ENCODE assay signal across 8 mouse cellular contexts in the genomic region with DNA sequence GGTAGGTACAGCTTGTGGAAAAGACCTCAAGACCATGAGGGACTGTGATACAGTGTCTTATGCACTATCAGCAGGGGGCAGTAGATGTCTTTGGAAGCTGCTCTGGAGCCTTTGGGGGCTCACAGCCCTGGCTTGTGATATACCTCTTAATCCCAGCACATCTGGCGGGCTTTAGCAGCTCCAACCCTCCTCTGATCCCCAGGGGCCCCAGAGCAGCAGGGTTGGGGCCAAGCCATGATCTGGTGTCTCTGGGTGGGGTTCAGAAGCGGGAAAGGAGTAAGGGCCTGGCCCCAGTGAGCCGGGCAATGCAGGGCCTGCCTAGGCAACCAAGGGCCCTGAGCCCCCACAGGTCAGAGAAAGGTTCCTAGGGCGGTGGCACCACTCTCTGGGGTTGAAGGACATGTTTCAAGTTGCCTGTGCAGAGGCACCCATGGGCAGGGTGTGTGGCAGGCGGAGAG. TPM values are rescaled to one million over a fixed set of nuclear protein-coding genes. Genes with fewer than 3 reads are reported as not detected.
DNase-seq lines count a peak whose midpoint lies in the region; ATAC-seq and TF ChIP-seq lines count a peak whose summit lies in the region.

No protein-coding gene starts in this region.

- ATAC-seq in kidney, embryonic 16.5 days (ENCODE audit: low FRiP score, low TSS enrichment): peak; percentile 84
- ATAC-seq in heart, postnatal 0 days (ENCODE audit: insufficient read depth, low read depth): peak; percentile 80
- ATAC-seq in neural tube, embryonic 14.5 days (ENCODE audit: low read depth): peak; percentile 61; the same call in 1 of the 2 replicates
- ATAC-seq in megakaryocyte, adult 5-6 weeks (ENCODE audit: poor library complexity, severe bottlenecking): no peak

- H3K4me3 ChIP-seq in kidney, embryonic 16.5 days (ENCODE audit: low read length): no peak overlapping the region
- H3K4me3 ChIP-seq in ES-E14 (ENCODE audit: insufficient read depth in 1 of 2, low read depth in 1 of 2, low read length in 2 of 2, poor library complexity in 1 of 2, severe bottlenecking in 1 of 2): no peak overlapping the region
- H3K4me3 ChIP-seq in forebrain, embryonic 10.5 days: no peak overlapping the region
- H3K4me3 ChIP-seq in heart, postnatal 0 days (ENCODE audit: low read depth, low read length): no peak overlapping the region
- no peak overlapping the region for H3K4me3 ChIP-seq in neural tube, embryonic 14.5 days (ENCODE audit: low read depth, low read length)

- H3K4me1 ChIP-seq in kidney, embryonic 16.5 days (ENCODE audit: insufficient read depth, low read length): peaks cover 19% of the 10 kb centered on the region
- peaks cover 0 to 5% of the 10 kb centered on the region in 2 experiments; a peak in 2 of 4 replicates for H3K4me1 ChIP-seq in ES-E14 (ENCODE audit: control insufficient read depth in 2 of 2, insufficient read depth in 2 of 2, low read length in 2 of 2, poor library complexity in 1 of 2)
- H3K4me1 ChIP-seq in forebrain, embryonic 10.5 days: peaks cover 22% of the 10 kb centered on the region
- H3K4me1 ChIP-seq in heart, postnatal 0 days (ENCODE audit: control insufficient read depth, insufficient read depth): peaks cover 12% of the 10 kb centered on the region
- no peaks in the 10 kb centered on the region for H3K4me1 ChIP-seq in neural tube, embryonic 14.5 days (ENCODE audit: control insufficient read depth, insufficient read depth, low read length)

- in situ Hi-C loops in ES-E14 (cut with MboI; ENCODE audit: low sequenced_read_pairs in 2 of 2, unreplicated experiment in 2 of 2): no loop called here

- H3K9ac ChIP-seq in kidney, embryonic 16.5 days (replicated peaks; ENCODE audit: low read length): peak overlapping the region; percentile 47
- H3K9ac ChIP-seq in ES-E14 (ENCODE audit: insufficient read depth, low read depth, low read length, poor library complexity, severe bottlenecking): no peak overlapping the region
- no peak overlapping the region for H3K9ac ChIP-seq in heart, postnatal 0 days (replicated peaks; ENCODE audit: low read depth, low read length)
- no peak overlapping the region for H3K9ac ChIP-seq in neural tube, embryonic 14.5 days (replicated peaks; ENCODE audit: low read depth, low read length)

- TF ChIP-seq EP300 in heart, postnatal 0 days (IDR thresholded peaks at IDR 0.05; ENCODE audit: low read depth): no peak

- H3K27ac ChIP-seq in kidney, embryonic 16.5 days (ENCODE audit: low read length): 0 out of 2 replicates have a peak overlapping the region, but pooled peaks have one; percentile 25
- no peak overlapping the region for H3K27ac ChIP-seq in ES-E14 (ENCODE audit: insufficient read depth, low read depth, low read length, poor library complexity, severe bottlenecking)
- peak overlapping the region; percentile 83 for H3K27ac ChIP-seq in forebrain, embryonic 10.5 days
- peak overlapping the region; percentile 1; the same call in 1 of the 2 replicates for H3K27ac ChIP-seq in heart, postnatal 0 days (ENCODE audit: low read depth)
- H3K27ac ChIP-seq in neural tube, embryonic 14.5 days (ENCODE audit: low read depth, low read length): no peak overlapping the region

- no peaks in the 10 kb centered on the region for H3K27me3 ChIP-seq in kidney, embryonic 16.5 days (ENCODE audit: insufficient read depth, low read length)
- H3K27me3 ChIP-seq in forebrain, embryonic 10.5 days (ENCODE audit: poor library complexity, severe bottlenecking): peaks cover 12% of the 10 kb centered on the region
- no peaks in the 10 kb centered on the region for H3K27me3 ChIP-seq in heart, postnatal 0 days (ENCODE audit: control insufficient read depth, insufficient read depth, low read length)
- H3K27me3 ChIP-seq in neural tube, embryonic 14.5 days (ENCODE audit: control insufficient read depth, insufficient read depth, low read length): no peaks in the 10 kb centered on the region

- TF ChIP-seq CTCF in heart, postnatal 0 days (IDR thresholded peaks at IDR 0.05; ENCODE audit: low read depth): peak; percentile 90

- H3K36me3 ChIP-seq in kidney, embryonic 16.5 days (ENCODE audit: insufficient read depth, low read length): no peaks in the 10 kb centered on the region
- no peaks in the 10 kb centered on the region for H3K36me3 ChIP-seq in ES-E14 (ENCODE audit: control insufficient read depth, insufficient read depth, low read length, poor library complexity, severe bottlenecking)
- no peaks in the 10 kb centered on the region for H3K36me3 ChIP-seq in forebrain, embryonic 10.5 days (replicated peaks)
- no peaks in the 10 kb centered on the region for H3K36me3 ChIP-seq in heart, postnatal 0 days (replicated peaks; ENCODE audit: control insufficient read depth, insufficient read depth, low read length)
- no peaks in the 10 kb centered on the region for H3K36me3 ChIP-seq in neural tube, embryonic 14.5 days (ENCODE audit: control insufficient read depth, insufficient read depth, low read length)

- whole genome bisulfite sequencing in kidney, embryonic 16.5 days: 47% methylated on average over 5 of the region's 5 CpGs
- 54% methylated on average over 5 of the region's 5 CpGs for WGBS in forebrain, embryonic 10.5 days
- WGBS in heart, postnatal 0 days: 45% methylated on average over 5 of the region's 5 CpGs
- 67% methylated on average over 5 of the region's 5 CpGs for WGBS in neural tube, embryonic 14.5 days

- no peaks in the 10 kb centered on the region for H3K9me3 ChIP-seq in kidney, embryonic 16.5 days (ENCODE audit: low read length)
- H3K9me3 ChIP-seq in ES-E14 (ENCODE audit: control insufficient read depth, insufficient read depth, low read depth, low read length): no peaks in the 10 kb centered on the region
- H3K9me3 ChIP-seq in forebrain, embryonic 10.5 days: no peaks in the 10 kb centered on the region
- H3K9me3 ChIP-seq in heart, postnatal 0 days (replicated peaks; ENCODE audit: control insufficient read depth, low read length): no peaks in the 10 kb centered on the region
- H3K9me3 ChIP-seq in neural tube, embryonic 14.5 days (ENCODE audit: control insufficient read depth, low read length): no peaks in the 10 kb centered on the region

- no peak for DNase-seq in kidney, postnatal 36 days
- DNase-seq in ES-E14 (ENCODE audit: low read depth, low spot score): peak; percentile 25
- peak; percentile 26 for DNase-seq in forebrain, embryonic 10.5 days (ENCODE audit: extremely low spot score, low spot score)
- peak; percentile 85 for DNase-seq in heart, postnatal 0 days (ENCODE audit: low spot score)
- DNase-seq in liver: peak; percentile 46

- H3K4me2 ChIP-seq in kidney, embryonic 16.5 days (replicated peaks; ENCODE audit: low read depth, low read length): no peak overlapping the region
- no peak overlapping the region for H3K4me2 ChIP-seq in heart, postnatal 0 days (ENCODE audit: low read depth, low read length)
- H3K4me2 ChIP-seq in neural tube, embryonic 14.5 days (ENCODE audit: low read depth, low read length): no peak overlapping the region

RNA-seq across cellular contexts. Expression of gene Tnni2, which starts 0.9 kb away (rescaled TPM):
- 11.9 and 12.0 TPM in 2 replicates for polyA plus RNA-seq in kidney, embryonic 16.5 days (2015; fragmentation: Nextera tagmentation; extraction: Ambion mirVana)
- total RNA-seq in ES-E14 (2012; rRNA removed): 1.6 and 3.7 TPM in 2 replicates
- 0.46 and 1.4 TPM in 2 replicates for polyA plus RNA-seq in forebrain, embryonic 10.5 days (2016; fragmentation: Nextera tagmentation; extraction: Ambion mirVana)
- not detected in 2 replicates for total RNA-seq in heart, postnatal 0 days (2014; rRNA removed; ENCODE audit: low replicate concordance)
- 8.9 and 9.9 TPM in 2 replicates for polyA plus RNA-seq in heart, postnatal 0 days (2015; fragmentation: Nextera tagmentation; extraction: Ambion mirVana)
- 1.4 and 4.3 TPM in 2 replicates for polyA plus RNA-seq in neural tube, embryonic 14.5 days (2014; fragmentation: Nextera tagmentation; extraction: Ambion mirVana)
- 18.8 and 20.9 TPM in 2 replicates for total RNA-seq in megakaryocyte, adult 5-6 weeks (2015)
- total RNA-seq in megakaryocyte, adult 5-6 weeks (2017): 25.6 and 27.6 TPM in 2 replicates

RNA-seq across cellular contexts. Expression of gene Syt8, which starts 6.0 kb away (rescaled TPM):
- polyA plus RNA-seq in kidney, embryonic 16.5 days (2015; fragmentation: Nextera tagmentation; extraction: Ambion mirVana): 2.3 and 4.0 TPM in 2 replicates
- total RNA-seq in ES-E14 (2012; rRNA removed): 0.42 and 0.94 TPM in 2 replicates
- polyA plus RNA-seq in forebrain, embryonic 10.5 days (2016; fragmentation: Nextera tagmentation; extraction: Ambion mirVana): 0.18 TPM in 1 of 2 replicates, not detected in the other
- total RNA-seq in heart, postnatal 0 days (2014; rRNA removed; ENCODE audit: low replicate concordance): 18.0 TPM in 1 of 2 replicates, not detected in the other
- polyA plus RNA-seq in heart, postnatal 0 days (2015; fragmentation: Nextera tagmentation; extraction: Ambion mirVana): 0.10 TPM in 1 of 2 replicates, not detected in the other
- polyA plus RNA-seq in neural tube, embryonic 14.5 days (2014; fragmentation: Nextera tagmentation; extraction: Ambion mirVana): not detected in 2 replicates
- total RNA-seq in megakaryocyte, adult 5-6 weeks (2015): 0.39 TPM in 1 of 2 replicates, not detected in the other
- not detected in 2 replicates for total RNA-seq in megakaryocyte, adult 5-6 weeks (2017)

RNA-seq across cellular contexts. Expression of gene Lsp1, which starts 19.9 kb away (rescaled TPM):
- 141 and 156 TPM in 2 replicates for polyA plus RNA-seq in kidney, embryonic 16.5 days (2015; fragmentation: Nextera tagmentation; extraction: Ambion mirVana)
- total RNA-seq in ES-E14 (2012; rRNA removed): 3.6 and 13.7 TPM in 2 replicates
- 10.7 and 12.0 TPM in 2 replicates for polyA plus RNA-seq in forebrain, embryonic 10.5 days (2016; fragmentation: Nextera tagmentation; extraction: Ambion mirVana)
- 20.8 and 84.4 TPM in 2 replicates for total RNA-seq in heart, postnatal 0 days (2014; rRNA removed; ENCODE audit: low replicate concordance)
- 47.7 and 53.1 TPM in 2 replicates for polyA plus RNA-seq in heart, postnatal 0 days (2015; fragmentation: Nextera tagmentation; extraction: Ambion mirVana)
- 3.9 and 5.6 TPM in 2 replicates for polyA plus RNA-seq in neural tube, embryonic 14.5 days (2014; fragmentation: Nextera tagmentation; extraction: Ambion mirVana)
- 1,220 and 1,304 TPM in 2 replicates for total RNA-seq in megakaryocyte, adult 5-6 weeks (2015)
- total RNA-seq in megakaryocyte, adult 5-6 weeks (2017): 1,314 and 1,552 TPM in 2 replicates

RNA-seq across cellular contexts. Expression of gene Ctsd, which starts 52.8 kb away (rescaled TPM):
- 398 and 453 TPM in 2 replicates for polyA plus RNA-seq in kidney, embryonic 16.5 days (2015; fragmentation: Nextera tagmentation; extraction: Ambion mirVana)
- total RNA-seq in ES-E14 (2012; rRNA removed): 535 and 745 TPM in 2 replicates
- polyA plus RNA-seq in forebrain, embryonic 10.5 days (2016; fragmentation: Nextera tagmentation; extraction: Ambion mirVana): 135 and 142 TPM in 2 replicates
- total RNA-seq in heart, postnatal 0 days (2014; rRNA removed; ENCODE audit: low replicate concordance): 1,049 and 1,105 TPM in 2 replicates
- 484 and 489 TPM in 2 replicates for polyA plus RNA-seq in heart, postnatal 0 days (2015; fragmentation: Nextera tagmentation; extraction: Ambion mirVana)
- polyA plus RNA-seq in neural tube, embryonic 14.5 days (2014; fragmentation: Nextera tagmentation; extraction: Ambion mirVana): 250 and 288 TPM in 2 replicates
- total RNA-seq in megakaryocyte, adult 5-6 weeks (2015): 193 and 197 TPM in 2 replicates
- total RNA-seq in megakaryocyte, adult 5-6 weeks (2017): 218 and 236 TPM in 2 replicates

RNA-seq across cellular contexts. Expression of gene Tnnt3, which starts 58.0 kb away (rescaled TPM):
- polyA plus RNA-seq in kidney, embryonic 16.5 days (2015; fragmentation: Nextera tagmentation; extraction: Ambion mirVana): 14.2 and 17.2 TPM in 2 replicates
- total RNA-seq in ES-E14 (2012; rRNA removed): 1.3 and 6.4 TPM in 2 replicates
- polyA plus RNA-seq in forebrain, embryonic 10.5 days (2016; fragmentation: Nextera tagmentation; extraction: Ambion mirVana): 0.33 and 1.1 TPM in 2 replicates
- 0.73 and 11.0 TPM in 2 replicates for total RNA-seq in heart, postnatal 0 days (2014; rRNA removed; ENCODE audit: low replicate concordance)
- polyA plus RNA-seq in heart, postnatal 0 days (2015; fragmentation: Nextera tagmentation; extraction: Ambion mirVana): 2.5 and 3.2 TPM in 2 replicates
- polyA plus RNA-seq in neural tube, embryonic 14.5 days (2014; fragmentation: Nextera tagmentation; extraction: Ambion mirVana): 2.3 and 4.8 TPM in 2 replicates
- 1.4 and 1.5 TPM in 2 replicates for total RNA-seq in megakaryocyte, adult 5-6 weeks (2015)
- 3.7 and 3.9 TPM in 2 replicates for total RNA-seq in megakaryocyte, adult 5-6 weeks (2017)

Comparison
In these comparisons a context has a peak if more than half of its experiments do, and no peak if none do; other contexts are left out.
1. H3K27ac ChIP-seq: peak in kidney, embryonic 16.5 days (single experiment), forebrain, embryonic 10.5 days (single experiment) and heart, postnatal 0 days (single experiment); none in ES-E14 (single experiment) and neural tube, embryonic 14.5 days (single experiment).
2. DNase-seq: peak in ES-E14 (single experiment), forebrain, embryonic 10.5 days (single experiment), heart, postnatal 0 days (single experiment) and liver (single experiment); none in kidney, postnatal 36 days (0 of 2).